Mouse (Mus musculus) liver, embryonic 15.5 days (tissue): ENCODE data around the gene Gh. TPM values are rescaled to one million over a fixed set of nuclear protein-coding genes. Genes with fewer than 3 reads are reported as not detected.
"Not testable (repeated sequence)": the region's sequence is repeated elsewhere in the genome, so short reads cannot be mapped to it uniquely, and the experiment has no call there.

Source experiments
- ATAC-seq: fragments of 200-750 bp; cut with Nextera tagmentation; 2 replicates; pipeline ENCODE4 v1.8.0; 2017; ENCODE audit warnings: moderate number of reproducible peaks, mild to moderate bottlenecking, moderate library complexity; ENCODE audit not compliant: insufficient read depth
- H3K27ac ChIP-seq: fragments of 300-500 bp; sonication (generic); replicated peaks from 2 replicates; pipeline ENCODE4 v1.5.1; 2015; ENCODE audit warnings: mild to moderate bottlenecking, inconsistent platforms
- H3K27me3 ChIP-seq: fragments of 300-500 bp; sonication (generic); 2 replicates; pipeline ENCODE4 v1.6.1; 2015; ENCODE audit warnings: mild to moderate bottlenecking, inconsistent platforms
- H3K36me3 ChIP-seq: fragments of 300-500 bp; sonication (generic); replicated peaks from 2 replicates; pipeline ENCODE4 v1.6.1; 2015; ENCODE audit warnings: moderate library complexity, mild to moderate bottlenecking, inconsistent platforms
- H3K4me1 ChIP-seq: fragments of 300-500 bp; sonication (generic); replicated peaks from 2 replicates; pipeline ENCODE4 v1.6.1; 2015; ENCODE audit warnings: inconsistent platforms
- H3K4me2 ChIP-seq: fragments of 300-500 bp; sonication (generic); 2 replicates; pipeline ENCODE4 v1.6.1; 2015; ENCODE audit warnings: moderate library complexity, mild to moderate bottlenecking, inconsistent platforms
- H3K4me3 ChIP-seq: fragments of 300-500 bp; sonication (generic); replicated peaks from 2 replicates; pipeline ENCODE4 v1.5.1; 2015; ENCODE audit warnings: mild to moderate bottlenecking, inconsistent platforms
- H3K9ac ChIP-seq: fragments of 300-500 bp; sonication (generic); 2 replicates; pipeline ENCODE4 v1.6.1; 2015; ENCODE audit warnings: moderate library complexity, mild to moderate bottlenecking, inconsistent platforms
- H3K9me3 ChIP-seq: fragments of 300-500 bp; sonication (generic); replicated peaks from 2 replicates; pipeline ENCODE4 v1.6.1; 2016; ENCODE audit warnings: inconsistent platforms
- WGBS: fragments of 180-500 bp; shearing (Covaris S2); methylation state at CpG from one replicate; pipeline ENCODE4 v1.1.7; 2015; ENCODE audit warnings: mixed read lengths; ENCODE audit not compliant: insufficient replicate concordance; 5-methylcytosine and 5-hydroxymethylcytosine counted together
- polyA plus RNA-seq: library from polyadenylated mRNA; unstranded; fragments of >200 nt; fragmentation: Nextera tagmentation; extraction: Ambion mirVana; gene quantifications from 2 replicates; pipeline ENCODE4 v1.2.1, GENCODE M21; 2015

The Gh gene
- polyA plus RNA-seq = not detected in 2 replicates

DNA sequence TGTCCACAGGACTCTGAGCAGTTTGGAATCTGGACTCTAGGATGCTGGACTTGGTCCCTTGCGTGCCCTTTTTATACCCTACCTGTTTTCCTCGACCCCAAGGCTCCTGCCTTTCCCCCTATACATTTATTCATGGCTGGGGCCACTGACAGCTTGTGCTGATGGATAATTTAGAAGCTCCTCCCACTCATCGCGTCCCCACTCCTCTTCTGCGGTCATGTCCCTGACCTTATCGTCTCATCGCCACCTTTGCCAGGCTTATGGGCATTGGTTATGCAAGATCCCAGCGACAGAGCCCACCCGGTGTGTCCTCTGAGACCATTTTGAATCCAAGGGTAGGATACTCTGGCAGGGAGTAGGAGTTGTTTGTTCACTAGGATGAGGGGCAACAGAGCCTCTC lies at the start of gene Gh:
Gh (minus strand) TSS at position 101 of the 400 bp plus-strand sequence.
- no peak for ATAC-seq
- no peak within 1 kb of the TSS for H3K4me3 ChIP-seq
- 68% methylated on average over 9 of the region's 9 CpGs for WGBS

DNA sequence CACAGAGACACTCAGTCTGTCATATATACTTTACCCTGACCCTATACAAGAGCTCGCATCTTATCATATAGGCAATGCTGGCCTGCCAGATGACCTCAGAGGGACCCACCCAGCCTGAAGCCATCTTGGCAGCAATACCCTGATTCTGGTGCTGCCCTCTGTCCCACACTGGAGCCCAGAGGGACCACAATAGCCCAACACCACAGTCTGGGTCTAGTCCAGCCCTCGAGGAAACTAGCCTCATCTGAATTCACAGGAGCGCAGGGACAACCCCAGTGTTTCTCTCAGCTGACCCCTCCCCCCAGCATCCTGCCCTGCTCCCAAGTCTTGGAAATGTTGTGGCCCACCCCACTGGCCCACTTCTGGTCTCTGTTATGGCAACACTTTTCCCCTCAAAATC lies 49.6 kb upstream of the Gh start:
- 53% methylated on average over 3 of the region's 3 CpGs for WGBS
- Histone ChIP-seq H3K9ac (no peak overlapping the region), H3K27ac (no peak overlapping the region), H3K36me3 (no peaks in the 10 kb centered on the region), H3K4me3 (no peak overlapping the region), H3K4me1 (peaks cover 2% of the 10 kb centered on the region; the same call in 1 of the 2 replicates), H3K4me2 (no peak overlapping the region), H3K9me3 (no peaks in the 10 kb centered on the region), H3K27me3 (no peaks in the 10 kb centered on the region; the same call in 1 of the 2 replicates)
- no peak for ATAC-seq

More for the DNA sequence above, at the start of gene Gh:
- Histone ChIP-seq H3K27me3 (no peaks in the 10 kb centered on the region), H3K27ac (no peak within 1 kb of the TSS), H3K4me2 (no peak within 1 kb of the TSS), H3K9ac (no peak within 1 kb of the TSS), H3K36me3 (no peaks in the 10 kb centered on the region), H3K4me1 (no peaks in the 10 kb centered on the region), H3K9me3 (no peaks in the 10 kb centered on the region)

DNA sequence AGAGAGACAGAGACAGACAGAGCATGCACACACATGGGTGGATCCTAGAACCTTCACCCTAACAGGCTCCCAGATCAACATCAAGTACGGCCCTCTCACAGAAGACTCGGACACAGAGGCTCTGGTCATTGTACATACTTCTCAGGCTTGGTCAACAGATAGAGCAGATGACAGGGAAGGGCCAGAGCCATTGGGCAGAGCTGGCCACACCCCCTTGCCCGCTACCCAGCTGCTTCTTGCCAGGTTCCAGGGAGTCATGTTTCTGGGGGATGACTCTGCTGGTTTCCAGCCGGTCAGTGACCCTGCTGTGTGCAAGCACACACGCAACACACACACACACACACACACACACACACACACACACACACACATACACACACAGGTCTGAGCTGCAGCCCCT lies 49.2 kb upstream of the Gh start:
- Histone ChIP-seq H3K27me3 (no peaks in the 10 kb centered on the region; the same call in 1 of the 2 replicates), H3K27ac (no peak overlapping the region), H3K9ac (no peak overlapping the region), H3K36me3 (no peaks in the 10 kb centered on the region), H3K4me3 (no peak overlapping the region), H3K4me1 (peaks cover 2% of the 10 kb centered on the region; the same call in 1 of the 2 replicates), H3K9me3 (no peaks in the 10 kb centered on the region), H3K4me2 (no peak overlapping the region)
- WGBS = 69% methylated on average over 5 of the region's 5 CpGs
- no peak for ATAC-seq

DNA sequence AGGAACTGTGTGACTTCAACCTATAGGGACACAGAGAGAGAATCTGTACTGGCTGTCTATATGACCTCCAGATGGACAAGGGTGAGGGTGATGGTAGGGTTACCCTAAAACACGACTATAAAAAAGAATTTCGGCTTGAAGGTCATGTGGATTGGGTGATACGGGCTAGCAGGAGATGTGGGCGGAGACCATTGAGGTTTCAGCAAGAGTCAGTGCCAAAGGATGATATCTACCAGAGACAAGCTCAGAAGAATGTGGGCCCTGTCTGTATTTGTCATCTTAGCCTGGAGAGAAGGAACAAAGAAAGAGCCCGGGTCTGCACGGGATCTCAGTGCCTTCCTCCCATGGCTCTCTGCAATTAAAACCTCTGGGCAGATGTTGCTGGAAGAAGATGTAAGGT lies 48.1 kb upstream of the Gh start:
- Histone ChIP-seq H3K9ac (no peak overlapping the region), H3K27ac (no peak overlapping the region), H3K36me3 (no peaks in the 10 kb centered on the region), H3K27me3 (no peaks in the 10 kb centered on the region; the same call in 1 of the 2 replicates), H3K4me3 (no peak overlapping the region), H3K4me2 (no peak overlapping the region), H3K9me3 (no peaks in the 10 kb centered on the region), H3K4me1 (no peaks in the 10 kb centered on the region)
- ATAC-seq = no peak
- WGBS = 59% methylated on average over 6 of the region's 6 CpGs

DNA sequence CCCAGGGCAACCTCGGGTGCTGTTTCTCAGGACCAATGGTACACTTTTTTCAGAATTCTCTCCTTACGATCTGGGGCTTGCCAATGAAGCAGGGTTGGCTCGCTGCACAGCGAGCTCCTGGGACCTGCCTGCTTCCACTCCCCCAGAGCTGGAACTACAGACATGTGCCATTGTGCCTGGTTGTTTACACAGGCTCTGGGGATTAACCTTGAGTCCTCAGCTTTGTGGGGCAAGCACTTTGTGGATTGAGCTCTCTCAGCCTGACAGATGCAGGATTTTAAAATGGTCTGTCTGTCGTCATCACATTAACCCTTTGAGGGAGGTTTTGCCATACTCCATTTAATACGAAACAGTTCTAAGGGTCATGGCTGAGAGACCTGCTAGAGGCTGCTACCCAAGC lies 43.2 kb upstream of the Gh start:
- H3K36me3 ChIP-seq = no peaks in the 10 kb centered on the region
- no peak overlapping the region for H3K9ac ChIP-seq
- H3K9me3 ChIP-seq = no peaks in the 10 kb centered on the region
- WGBS = 50% methylated on average over 6 of the region's 6 CpGs
- no peak for ATAC-seq
- H3K4me3 ChIP-seq = no peak overlapping the region
- H3K27ac ChIP-seq = no peak overlapping the region
- H3K4me2 ChIP-seq = no peak overlapping the region
- no peaks in the 10 kb centered on the region; the same call in 1 of the 2 replicates for H3K27me3 ChIP-seq
- no peaks in the 10 kb centered on the region for H3K4me1 ChIP-seq

DNA sequence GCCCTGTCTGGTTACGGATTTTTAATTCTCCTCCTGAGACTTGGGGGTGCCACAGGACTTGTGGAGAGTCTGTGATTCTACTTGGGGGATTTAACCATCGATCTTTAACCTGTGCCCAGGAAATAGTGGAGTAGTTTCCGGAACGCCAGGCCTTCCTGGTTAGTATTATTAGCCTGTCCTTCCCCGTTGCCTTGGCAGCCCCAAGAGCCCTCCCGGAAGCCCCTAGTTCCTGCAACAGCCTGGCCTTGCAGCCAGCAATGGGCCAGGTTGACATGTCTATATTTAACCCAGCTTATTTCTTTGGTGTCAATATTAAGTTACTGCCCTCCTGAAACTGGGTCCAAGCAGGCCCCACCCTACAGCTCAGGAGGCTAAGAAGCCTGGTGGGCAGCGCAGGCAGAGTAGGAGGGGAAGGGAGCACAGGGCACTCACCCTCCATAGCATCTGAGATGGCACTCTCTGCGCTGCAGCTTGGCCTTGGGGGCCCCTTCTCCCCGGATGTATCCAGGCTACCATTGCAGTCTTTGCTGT lies 39.4 kb upstream of the Gh start:
- no peak overlapping the region for H3K4me2 ChIP-seq
- no peak overlapping the region for H3K9ac ChIP-seq
- no peaks in the 10 kb centered on the region for H3K9me3 ChIP-seq
- no peak overlapping the region for H3K27ac ChIP-seq
- no peaks in the 10 kb centered on the region for H3K36me3 ChIP-seq
- no peak for ATAC-seq
- H3K27me3 ChIP-seq = no peaks in the 10 kb centered on the region
- H3K4me1 ChIP-seq = no peaks in the 10 kb centered on the region
- no peak overlapping the region for H3K4me3 ChIP-seq
- 28% methylated on average over 9 of the region's 9 CpGs for WGBS

DNA sequence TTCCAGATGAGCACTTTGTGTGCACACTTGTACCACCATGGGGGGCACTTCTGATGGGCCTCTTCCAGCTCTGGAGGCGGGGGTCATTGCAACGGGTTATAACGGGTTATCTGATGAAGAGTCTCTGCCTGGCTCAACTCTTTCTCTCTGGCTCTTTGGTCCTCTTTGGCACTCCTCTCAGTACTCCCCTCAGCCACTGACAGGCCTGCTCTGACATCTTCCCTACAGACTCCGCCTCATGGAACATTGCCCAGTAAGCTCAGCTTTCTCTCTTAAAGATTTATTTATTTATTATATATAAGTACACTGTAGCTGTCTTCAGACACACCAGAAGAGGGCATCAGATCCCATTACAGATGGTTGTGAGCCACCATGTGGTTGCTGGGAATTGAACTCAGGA lies 37.7 kb upstream of the Gh start:
- H3K27me3 ChIP-seq, H3K9ac ChIP-seq, H3K4me3 ChIP-seq, ATAC-seq, H3K27ac ChIP-seq, H3K4me2 ChIP-seq, H3K4me1 ChIP-seq, H3K36me3 ChIP-seq, H3K9me3 ChIP-seq: not testable (repeated sequence)
- 52% methylated on average over 4 of the region's 4 CpGs for WGBS

DNA sequence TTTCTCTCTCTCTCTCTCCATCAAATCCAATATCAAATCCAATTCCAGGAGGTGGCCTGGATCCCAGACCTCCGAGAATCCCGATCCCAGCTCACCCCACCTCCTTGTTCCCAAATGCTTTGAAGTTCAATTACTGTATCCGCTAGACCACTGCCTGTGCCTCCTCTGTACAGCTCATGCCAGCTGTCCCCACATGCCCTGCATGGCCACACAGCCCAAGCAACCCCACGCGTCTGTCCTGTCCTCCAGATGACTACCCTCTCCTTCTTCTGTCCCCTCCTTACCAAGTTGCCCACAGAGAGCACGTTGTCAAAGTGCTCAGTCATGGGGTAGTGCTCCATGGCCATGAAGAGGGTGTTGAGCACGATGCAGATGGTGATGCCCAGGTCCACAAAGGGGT lies 37.2 kb upstream of the Gh start:
- Histone ChIP-seq H3K9me3 (no peaks in the 10 kb centered on the region), H3K27ac (no peak overlapping the region), H3K9ac (no peak overlapping the region), H3K4me3 (no peak overlapping the region), H3K36me3 (no peaks in the 10 kb centered on the region), H3K27me3 (no peaks in the 10 kb centered on the region), H3K4me1 (no peaks in the 10 kb centered on the region), H3K4me2 (no peak overlapping the region)
- ATAC-seq = no peak
- WGBS = 60% methylated on average over 7 of the region's 7 CpGs

DNA sequence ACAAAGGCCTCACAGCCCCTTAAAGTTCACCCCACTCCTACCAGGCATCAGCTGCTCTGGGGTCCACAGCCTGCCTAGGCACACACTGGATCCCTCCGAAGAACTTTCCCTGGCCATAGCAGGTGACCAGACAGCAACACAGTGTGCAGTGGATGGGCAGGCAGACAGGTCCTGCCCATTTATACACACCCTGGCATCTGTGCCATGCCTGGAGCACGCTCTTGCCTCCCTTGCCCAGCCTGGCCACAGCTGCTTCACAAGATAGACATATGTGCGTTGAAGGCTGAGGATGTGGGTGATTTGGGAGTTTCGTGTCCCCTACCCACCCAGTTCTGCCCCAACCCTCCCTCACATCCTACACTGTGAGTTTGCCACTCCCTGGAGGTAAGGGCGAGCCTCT lies 36.4 kb upstream of the Gh start:
- Histone ChIP-seq H3K4me3 (no peak overlapping the region), H3K27ac (no peak overlapping the region), H3K27me3 (no peaks in the 10 kb centered on the region), H3K36me3 (no peaks in the 10 kb centered on the region), H3K9me3 (no peaks in the 10 kb centered on the region), H3K4me2 (no peak overlapping the region), H3K4me1 (no peaks in the 10 kb centered on the region), H3K9ac (no peak overlapping the region)
- ATAC-seq = no peak
- 65% methylated on average over 5 of the region's 5 CpGs for WGBS

DNA sequence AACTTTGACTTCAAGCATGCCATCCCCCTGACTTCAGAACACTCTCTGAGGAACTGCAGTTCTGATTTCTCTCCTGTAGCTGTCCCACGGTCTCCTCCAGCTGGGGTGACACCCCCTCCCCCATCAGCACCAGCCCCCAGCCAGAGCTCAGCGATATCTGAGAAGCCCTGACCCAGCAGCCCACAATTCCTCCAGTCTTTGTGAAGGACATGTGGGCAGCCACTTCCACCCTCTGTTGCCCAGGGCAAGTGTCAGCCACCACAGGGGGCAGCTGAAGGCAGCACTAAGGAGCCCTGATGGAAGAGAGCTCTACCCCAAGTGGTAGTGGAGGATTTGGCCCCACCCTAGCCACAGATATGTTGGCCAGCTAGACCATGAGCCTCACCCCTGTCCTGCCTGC lies 32.4 kb upstream of the Gh start:
- Histone ChIP-seq H3K36me3 (no peaks in the 10 kb centered on the region), H3K27me3 (no peaks in the 10 kb centered on the region), H3K9ac (no peak overlapping the region), H3K9me3 (no peaks in the 10 kb centered on the region), H3K4me1 (peaks cover 7% of the 10 kb centered on the region), H3K4me3 (no peak overlapping the region), H3K27ac (no peak overlapping the region), H3K4me2 (no peak overlapping the region)
- 16% methylated on average over 2 of the region's 2 CpGs for WGBS
- ATAC-seq = no peak

DNA sequence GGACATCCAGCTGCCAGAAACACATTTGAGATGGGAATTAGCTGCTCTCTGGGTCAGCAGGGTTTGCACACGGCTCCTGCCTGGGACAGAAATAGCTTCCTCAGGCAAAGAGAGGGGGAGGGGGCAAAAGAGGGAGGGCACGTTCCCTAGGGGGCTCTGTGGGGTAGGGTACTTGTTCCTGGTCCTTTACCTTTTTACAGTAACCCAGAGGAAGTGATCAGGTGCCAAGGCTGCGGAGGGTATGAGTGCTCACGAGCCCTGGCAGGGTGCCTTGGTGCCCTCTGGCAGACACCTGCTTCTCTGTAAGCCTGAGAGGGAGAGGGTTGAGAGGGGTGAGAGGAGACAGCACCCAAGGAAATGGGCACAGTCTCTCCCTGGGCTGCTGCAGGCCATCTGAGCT lies 30.8 kb upstream of the Gh start:
- Histone ChIP-seq H3K9me3 (no peaks in the 10 kb centered on the region), H3K4me3 (no peak overlapping the region), H3K27me3 (no peaks in the 10 kb centered on the region), H3K27ac (no peak overlapping the region), H3K9ac (no peak overlapping the region), H3K4me1 (peaks cover 11% of the 10 kb centered on the region), H3K4me2 (no peak overlapping the region), H3K36me3 (no peaks in the 10 kb centered on the region)
- WGBS = 41% methylated on average over 4 of the region's 4 CpGs
- ATAC-seq = no peak

DNA sequence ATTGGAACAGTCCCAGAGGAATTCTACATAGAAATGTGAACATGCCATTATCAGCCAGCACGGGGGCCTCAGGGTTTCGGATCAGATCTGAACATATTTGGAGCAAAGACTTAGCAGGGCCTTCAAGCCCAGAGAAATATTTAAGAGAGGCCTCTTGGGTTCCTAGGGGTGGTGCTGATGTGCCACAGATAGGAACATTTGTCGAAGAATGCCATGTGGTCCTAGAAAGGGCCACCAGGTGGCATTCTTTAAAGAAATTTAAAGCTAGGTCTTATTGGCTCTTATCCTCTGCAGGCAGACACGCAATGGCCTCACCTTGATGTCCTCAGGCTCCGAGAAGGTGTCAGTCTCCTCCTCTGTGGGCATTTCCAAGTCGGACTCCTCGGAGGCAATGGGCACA lies 28.0 kb upstream of the Gh start:
- Histone ChIP-seq H3K27me3 (no peaks in the 10 kb centered on the region), H3K4me3 (no peak overlapping the region), H3K27ac (no peak overlapping the region), H3K4me1 (peaks cover 18% of the 10 kb centered on the region), H3K9me3 (no peaks in the 10 kb centered on the region), H3K36me3 (no peaks in the 10 kb centered on the region), H3K9ac (no peak overlapping the region), H3K4me2 (no peak overlapping the region)
- 33% methylated on average over 7 of the region's 7 CpGs for WGBS
- ATAC-seq = no peak
